Mouse (Mus musculus) CH12.LX (cell line): ENCODE measurements at regions not wholly inside any gene's neighbourhood (a gene's known extent, or its start where the extent isn't known, plus 50 kb on each side); places are given as distances from the start of the nearest gene placed in this dataset.

Experiments used
- CHD2 ChIP-seq: IDR thresholded peaks from 2 replicates; pipeline ENCODE4 v1.6.1; 2011; ENCODE audit warnings: low read length, improper control_type of control experiment
- CTCF ChIP-seq, 2 experiments: IDR thresholded peaks in 1 of 2; conservative IDR thresholded peaks in 1 of 2; 2 replicates each; pipeline ENCODE4 v1.5.1; 2011 to 2012; ENCODE audit warnings: low read depth in 2 of 2, low read length in 2 of 2, improper control_type of control experiment in 1 of 2, inconsistent platforms in 1 of 2, mild to moderate bottlenecking in 1 of 2, moderate library complexity in 1 of 2
- EP300 ChIP-seq: IDR thresholded peaks from 2 replicates; pipeline ENCODE4 v1.6.1; 2011; ENCODE audit warnings: low read length, improper control_type of control experiment
- HCFC1 ChIP-seq: IDR thresholded peaks from 2 replicates; pipeline ENCODE4 v1.6.1; 2012; ENCODE audit warnings: low read depth, mild to moderate bottlenecking, inconsistent platforms, low read length, improper control_type of control experiment
- KAT2A ChIP-seq: IDR thresholded peaks from 2 replicates; pipeline ENCODE4 v1.6.1; 2012; ENCODE audit warnings: low read length, improper control_type of control experiment, inconsistent platforms; ENCODE audit not compliant: insufficient replicate concordance
- MAZ ChIP-seq: IDR thresholded peaks from 2 replicates; pipeline ENCODE4 v1.6.1; 2012; ENCODE audit warnings: low read depth, mild to moderate bottlenecking, inconsistent platforms, low read length, improper control_type of control experiment, moderate library complexity
- PAX5 ChIP-seq: IDR thresholded peaks from 2 replicates; pipeline ENCODE4 v1.6.1; 2012; ENCODE audit warnings: low read length, inconsistent platforms, mixed read lengths
- POLR2A ChIP-seq: IDR thresholded peaks from 2 replicates; pipeline ENCODE4 v1.6.1; 2011; ENCODE audit warnings: low read depth, mild to moderate bottlenecking, improper control_type of control experiment, low read length
- POLR2AphosphoS2 ChIP-seq: IDR thresholded peaks from 2 replicates; pipeline ENCODE4 v1.6.1; 2011; ENCODE audit warnings: low read depth, low read length, improper control_type of control experiment
- RAD21 ChIP-seq: IDR thresholded peaks from 2 replicates; pipeline ENCODE4 v1.6.1; 2011; ENCODE audit warnings: low read depth, mild to moderate bottlenecking, low read length, improper control_type of control experiment, moderate library complexity
- ZNF384 ChIP-seq: IDR thresholded peaks from 2 replicates; pipeline ENCODE4 v1.6.1; 2012; ENCODE audit warnings: low read depth, low read length, improper control_type of control experiment, inconsistent platforms

- TF ChIP-seq CTCF (conservative IDR thresholded peaks at IDR 0.05 in 1 of 2, IDR thresholded peaks at IDR 0.05 in 1 of 2; ENCODE audit: low read depth in 2 of 2, low read length in 2 of 2) = no peak
- no peak for TF ChIP-seq POLR2A
- no peak for TF ChIP-seq CHD2
- no peak for TF ChIP-seq EP300
- TF ChIP-seq HCFC1 = no peak
- no peak for TF ChIP-seq PAX5
- TF ChIP-seq KAT2A = no peak
- no peak for TF ChIP-seq MAZ
- TF ChIP-seq RAD21 = no peak
- no peak for TF ChIP-seq ZNF384
- no peak for TF ChIP-seq POLR2AphosphoS2
These were observed 147.8 kb downstream of the Vrk1 start for GRCm38 (mm10) chr12:106157827-106158226.
